Mouse (Mus musculus) myocyte (in vitro differentiated cells): ENCODE measurements around the gene Aven.

Experiments used
- E2F4 ChIP-seq: IDR thresholded peaks from one replicate; pipeline ENCODE4 v1.6.1; 2011; ENCODE audit warnings: mild to moderate bottlenecking, control low read depth, moderate library complexity; ENCODE audit not compliant: insufficient read depth
- MAX ChIP-seq: IDR thresholded peaks from one replicate; pipeline ENCODE4 v1.6.1; 2011; ENCODE audit warnings: low read depth, mild to moderate bottlenecking, control low read depth
- MYOG ChIP-seq, 3 experiments: IDR thresholded peaks; one replicate each; pipeline ENCODE4 v1.6.1; 2011; ENCODE audit warnings: control low read depth in 2 of 3, low read depth in 2 of 3, mild to moderate bottlenecking in 2 of 3; ENCODE audit not compliant: insufficient read length in 2 of 3, control insufficient read depth in 1 of 3, insufficient read depth in 1 of 3
- POLR2A ChIP-seq: IDR thresholded peaks from one replicate; pipeline ENCODE4 v1.6.1; 2011; ENCODE audit warnings: low read depth, mild to moderate bottlenecking, control low read depth, moderate library complexity; ENCODE audit not compliant: insufficient read length
- POLR2AphosphoS2 ChIP-seq: IDR thresholded peaks from one replicate; pipeline ENCODE4 v1.6.1; 2011; ENCODE audit warnings: low read depth, control low read depth; ENCODE audit not compliant: insufficient read length
- TCF12 ChIP-seq: IDR thresholded peaks from one replicate; pipeline ENCODE4 v1.6.1; 2011; ENCODE audit warnings: mild to moderate bottlenecking, control low read depth; ENCODE audit not compliant: poor library complexity, insufficient read depth, severe bottlenecking
- USF1 ChIP-seq: IDR thresholded peaks from one replicate; pipeline ENCODE4 v1.6.1; 2011; ENCODE audit warnings: low read depth, mild to moderate bottlenecking, control low read depth, moderate library complexity

DNA sequence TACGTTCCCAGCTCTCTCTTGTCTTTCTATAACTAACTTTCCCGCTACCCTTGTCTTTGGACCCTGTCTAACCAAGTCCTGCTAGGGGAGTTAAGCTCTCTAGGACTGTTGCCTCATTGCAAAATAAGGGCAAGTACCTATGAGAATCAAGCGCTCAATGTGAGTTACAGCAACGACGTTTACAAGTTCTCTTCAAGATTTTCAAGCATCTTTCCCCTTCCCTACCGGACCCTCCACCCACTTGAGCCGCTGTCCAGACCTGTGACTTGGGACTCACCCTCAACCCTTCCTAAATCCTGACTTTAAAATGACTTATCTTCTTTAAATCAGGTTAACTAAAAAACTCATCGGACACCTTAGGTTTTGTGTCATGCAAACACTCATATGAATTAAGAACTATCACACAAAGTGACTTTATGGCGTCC is 321 bp upstream of the Aven start:
- no peak for TF ChIP-seq POLR2A
- no peak for TF ChIP-seq E2F4
- TF ChIP-seq MYOG (IDR thresholded peaks at IDR 0.05; ENCODE audit: control insufficient read depth in 1 of 3, insufficient read depth in 1 of 3, insufficient read length in 2 of 3, low read depth in 2 of 3): no peak
- TF ChIP-seq USF1: no peak
- TF ChIP-seq POLR2AphosphoS2: no peak
- TF ChIP-seq MAX: no peak
- TF ChIP-seq TCF12: no peak
